Mouse (Mus musculus) embryonic facial prominence, embryonic 15.5 days (tissue): ENCODE results near the gene Oxsr1. TPM values are rescaled to one million over a fixed set of nuclear protein-coding genes. Genes with fewer than 3 reads are reported as not detected.
A peak's percentile ranks its signal among the peaks of the same experiment; 100 is the strongest.
"Not testable (repeated sequence)": the region's sequence is repeated elsewhere in the genome, so short reads cannot be mapped to it uniquely, and the experiment has no call there.

Experiments
- ATAC-seq: fragments of 200-750 bp; cut with Nextera tagmentation; 2 replicates; pipeline ENCODE4 v1.8.0; 2017; ENCODE audit warnings: low read depth, moderate TSS enrichment; ENCODE audit not compliant: insufficient number of reproducible peaks, low FRiP score, low TSS enrichment
- H3K27ac ChIP-seq: fragments of 300-500 bp; sonication (generic); replicated peaks from 2 replicates; pipeline ENCODE4 v1.5.1; 2015; ENCODE audit warnings: mild to moderate bottlenecking, inconsistent platforms
- H3K27me3 ChIP-seq: fragments of 300-500 bp; sonication (generic); 2 replicates; pipeline ENCODE4 v1.6.1; 2015; ENCODE audit warnings: inconsistent platforms
- H3K36me3 ChIP-seq: fragments of 300-500 bp; sonication (generic); 2 replicates; pipeline ENCODE4 v1.6.1; 2015; ENCODE audit warnings: mild to moderate bottlenecking, inconsistent platforms
- H3K4me1 ChIP-seq: fragments of 300-500 bp; sonication (generic); 2 replicates; pipeline ENCODE4 v1.6.1; 2015; ENCODE audit warnings: inconsistent platforms
- H3K4me2 ChIP-seq: fragments of 300-500 bp; sonication (generic); replicated peaks from 2 replicates; pipeline ENCODE4 v1.6.1; 2015; ENCODE audit warnings: mild to moderate bottlenecking, inconsistent platforms
- H3K4me3 ChIP-seq: fragments of 300-500 bp; sonication (generic); replicated peaks from 2 replicates; pipeline ENCODE4 v1.5.1; 2015; ENCODE audit warnings: mild to moderate bottlenecking, inconsistent platforms
- H3K9ac ChIP-seq: fragments of 300-500 bp; sonication (generic); 2 replicates; pipeline ENCODE4 v1.6.1; 2015; ENCODE audit warnings: inconsistent platforms
- H3K9me3 ChIP-seq: fragments of 300-500 bp; sonication (generic); replicated peaks from 2 replicates; pipeline ENCODE4 v1.6.1; 2016; ENCODE audit warnings: inconsistent platforms
- WGBS: fragments of 180-500 bp; shearing (Covaris S2); methylation state at CpG from one replicate; pipeline ENCODE4 v1.1.7; 2015; 5-methylcytosine and 5-hydroxymethylcytosine counted together
- polyA plus RNA-seq: library from polyadenylated mRNA; unstranded; fragments of >200 nt; fragmentation: Nextera tagmentation; extraction: Ambion mirVana; gene quantifications from 2 replicates; pipeline ENCODE4 v1.2.1, GENCODE M21; 2015

The Oxsr1 gene
- polyA plus RNA-seq, 1 experiment from 2014 or later: 11.8 TPM

- Histone ChIP-seq H3K4me2 (no peak overlapping the region), H3K9me3 (no peaks in the 10 kb centered on the region), H3K27ac (no peak overlapping the region), H3K4me1 (no peaks in the 10 kb centered on the region), H3K4me3 (no peak overlapping the region), H3K27me3 (no peaks in the 10 kb centered on the region), H3K9ac (no peak overlapping the region), H3K36me3 (peaks cover 46% of the 10 kb centered on the region)
- no peak for ATAC-seq
- 92% methylated on average over 3 of the region's 3 CpGs for WGBS
These were observed 78.2 kb downstream of the Oxsr1 start for GRCm38 (mm10) chr9:119243981-119244380.

DNA sequence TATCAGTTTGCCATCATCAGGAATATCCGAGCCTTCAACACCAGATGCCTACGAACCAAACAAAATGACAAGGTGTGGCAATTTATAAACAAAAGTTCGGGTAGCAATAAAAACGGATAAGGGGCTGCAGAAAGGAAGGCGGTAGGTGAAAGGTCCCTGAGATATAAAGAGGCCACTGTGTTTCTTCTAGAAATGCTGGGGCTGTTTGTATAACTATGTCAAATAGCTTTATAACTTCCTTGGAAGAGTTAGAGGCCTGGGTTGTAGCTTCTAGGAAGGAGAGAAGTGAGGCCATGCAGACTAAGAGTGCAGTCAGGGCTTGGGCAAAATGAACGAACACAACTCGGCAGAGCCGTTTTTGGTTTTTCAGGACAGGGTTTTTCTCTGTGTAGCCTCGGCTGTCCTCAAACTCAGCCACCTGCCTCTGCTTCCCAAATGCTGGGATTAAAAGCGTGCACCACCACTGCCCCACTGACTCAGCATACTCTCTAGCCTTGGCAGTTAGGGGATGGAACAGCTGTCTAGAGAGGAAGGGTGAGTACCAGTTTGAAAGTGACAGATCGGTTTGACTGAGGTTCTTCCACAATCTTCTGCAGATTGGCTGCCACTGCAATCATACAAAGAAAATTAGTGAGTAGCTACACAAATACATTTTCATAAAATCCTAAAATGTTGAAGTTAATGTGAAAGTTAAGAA lies 80.9 kb downstream of the Oxsr1 start:
- 87% methylated on average over 11 of the region's 11 CpGs for WGBS
- ATAC-seq: no peak
- no peaks in the 10 kb centered on the region for H3K9me3 ChIP-seq

GRCm38 (mm10) chr9:119240286-119240997 lies 81.8 kb downstream of the Oxsr1 start:
- H3K27me3 ChIP-seq: no peaks in the 10 kb centered on the region
- H3K9ac ChIP-seq: no peak overlapping the region
- H3K4me3 ChIP-seq: no peak overlapping the region
- peaks cover 45% of the 10 kb centered on the region for H3K36me3 ChIP-seq
- H3K4me2 ChIP-seq: no peak overlapping the region
- no peaks in the 10 kb centered on the region for H3K9me3 ChIP-seq
- no peaks in the 10 kb centered on the region for H3K4me1 ChIP-seq
- peak; percentile 67; the same call in 1 of the 2 replicates for ATAC-seq
- WGBS: 82% methylated on average over 10 of the region's 10 CpGs
- H3K27ac ChIP-seq: no peak overlapping the region

More for the DNA sequence above, 80.9 kb downstream of the Oxsr1 start:
- Histone ChIP-seq H3K4me1 (no peaks in the 10 kb centered on the region), H3K27ac (no peak overlapping the region), H3K4me3 (no peak overlapping the region), H3K27me3 (no peaks in the 10 kb centered on the region), H3K9ac (no peak overlapping the region), H3K4me2 (no peak overlapping the region), H3K36me3 (peaks cover 47% of the 10 kb centered on the region)

DNA sequence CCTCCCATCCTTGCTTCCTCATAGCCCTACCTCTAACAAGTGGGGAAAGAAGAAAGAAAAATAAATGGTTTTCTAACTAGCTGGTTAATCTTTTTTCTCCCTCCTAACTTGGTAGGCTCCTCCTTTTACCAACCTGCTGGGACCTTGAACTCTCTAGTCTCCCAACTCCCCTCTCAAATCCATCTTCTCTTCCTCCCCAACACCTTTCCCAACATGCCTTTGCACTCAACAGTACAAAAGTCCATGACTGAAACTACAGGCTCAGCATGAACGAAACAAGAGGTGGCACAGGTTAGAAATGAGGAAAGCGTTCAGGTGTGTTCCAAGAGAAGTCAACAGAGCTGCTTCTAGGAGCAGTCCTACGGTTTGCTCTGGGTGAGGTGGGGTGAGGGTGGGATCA lies 83.0 kb downstream of the Oxsr1 start:
- ATAC-seq: no peak
- Histone ChIP-seq H3K27ac (no peak overlapping the region), H3K9ac (no peak overlapping the region), H3K4me3 (no peak overlapping the region), H3K9me3 (no peaks in the 10 kb centered on the region), H3K4me2 (no peak overlapping the region), H3K27me3 (no peaks in the 10 kb centered on the region), H3K4me1 (no peaks in the 10 kb centered on the region), H3K36me3 (peaks cover 40% of the 10 kb centered on the region)
- 91% methylated on average over 3 of the region's 3 CpGs for WGBS

DNA sequence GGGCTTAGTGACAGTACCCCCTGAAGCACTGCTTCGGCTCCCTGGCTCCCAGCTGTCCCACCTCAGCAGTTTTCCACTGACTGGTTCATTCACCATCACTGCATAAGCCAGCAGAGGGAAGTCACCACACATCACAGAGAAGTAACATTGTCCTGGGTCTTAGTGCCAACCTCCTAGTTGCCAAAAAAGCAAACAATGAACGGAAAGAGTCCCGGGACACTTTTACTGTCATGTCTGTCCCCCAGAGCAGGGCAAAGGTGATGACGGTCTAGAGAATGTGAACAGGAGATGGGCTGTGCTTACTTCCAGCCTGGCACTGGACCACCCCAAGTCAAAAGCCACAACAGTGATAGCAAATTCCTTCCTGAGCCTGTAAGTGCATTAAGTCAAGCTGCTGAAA lies 83.4 kb downstream of the Oxsr1 start:
- H3K36me3 ChIP-seq: peaks cover 36% of the 10 kb centered on the region
- WGBS: 87% methylated on average over 4 of the region's 4 CpGs
- no peaks in the 10 kb centered on the region for H3K27me3 ChIP-seq
- no peaks in the 10 kb centered on the region for H3K9me3 ChIP-seq
- no peak overlapping the region for H3K4me3 ChIP-seq
- H3K27ac ChIP-seq: no peak overlapping the region
- no peaks in the 10 kb centered on the region for H3K4me1 ChIP-seq
- no peak overlapping the region for H3K9ac ChIP-seq
- no peak for ATAC-seq
- no peak overlapping the region for H3K4me2 ChIP-seq

DNA sequence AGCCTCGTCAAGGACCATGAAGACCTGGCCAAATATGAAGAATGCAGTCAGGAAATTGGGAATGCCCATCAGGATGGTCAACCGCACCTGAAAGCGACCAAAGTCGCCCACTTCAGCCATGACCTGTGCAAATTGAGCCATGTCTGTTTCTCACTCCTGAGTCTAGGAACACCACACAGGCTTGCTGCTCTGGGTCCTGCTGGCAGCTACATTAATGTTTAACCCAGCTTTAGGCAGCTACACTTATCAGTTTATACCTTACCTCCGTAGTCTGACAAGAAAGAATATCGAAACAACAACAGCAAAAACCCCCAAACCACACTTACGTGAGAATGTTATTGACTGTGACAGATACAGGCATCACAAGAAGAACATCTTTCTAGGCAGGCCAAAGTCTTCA lies 90.7 kb downstream of the Oxsr1 start:
- WGBS: 93% methylated on average over 7 of the region's 7 CpGs
- Histone ChIP-seq H3K4me2 (no peak overlapping the region), H3K27me3 (no peaks in the 10 kb centered on the region), H3K9me3 (no peaks in the 10 kb centered on the region), H3K9ac (no peak overlapping the region), H3K36me3 (no peaks in the 10 kb centered on the region), H3K4me3 (no peak overlapping the region), H3K27ac (no peak overlapping the region), H3K4me1 (no peaks in the 10 kb centered on the region)
- no peak for ATAC-seq

DNA sequence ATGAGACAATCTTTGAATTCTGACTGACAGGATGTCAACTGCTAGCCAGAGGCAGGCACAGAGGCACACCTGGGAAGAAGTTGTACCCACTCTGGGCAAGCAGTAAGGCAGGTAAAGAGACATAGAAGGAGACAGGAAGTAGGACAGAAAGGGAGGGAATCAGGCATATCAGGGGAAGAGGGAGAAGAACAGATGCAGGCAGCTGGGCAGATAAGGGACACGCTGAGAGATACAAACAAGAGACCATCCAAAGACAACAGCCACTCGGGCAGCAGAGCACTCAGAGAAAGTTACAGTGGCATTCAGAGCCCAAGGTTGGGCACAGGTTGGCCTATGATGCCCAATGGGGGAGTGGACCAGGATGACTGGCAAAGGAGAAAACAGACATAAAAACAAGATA lies 91.4 kb downstream of the Oxsr1 start:
- 88% methylated on average over 2 of the region's 2 CpGs for WGBS
- H3K27me3 ChIP-seq: no peaks in the 10 kb centered on the region
- no peaks in the 10 kb centered on the region for H3K4me1 ChIP-seq
- no peak overlapping the region for H3K4me3 ChIP-seq
- 0 out of 2 replicates have a peak, but pooled peaks cover under 1% of the 10 kb centered on the region for H3K36me3 ChIP-seq
- no peak overlapping the region for H3K27ac ChIP-seq
- no peak overlapping the region for H3K4me2 ChIP-seq
- H3K9me3 ChIP-seq: no peaks in the 10 kb centered on the region
- no peak for ATAC-seq
- no peak overlapping the region for H3K9ac ChIP-seq

DNA sequence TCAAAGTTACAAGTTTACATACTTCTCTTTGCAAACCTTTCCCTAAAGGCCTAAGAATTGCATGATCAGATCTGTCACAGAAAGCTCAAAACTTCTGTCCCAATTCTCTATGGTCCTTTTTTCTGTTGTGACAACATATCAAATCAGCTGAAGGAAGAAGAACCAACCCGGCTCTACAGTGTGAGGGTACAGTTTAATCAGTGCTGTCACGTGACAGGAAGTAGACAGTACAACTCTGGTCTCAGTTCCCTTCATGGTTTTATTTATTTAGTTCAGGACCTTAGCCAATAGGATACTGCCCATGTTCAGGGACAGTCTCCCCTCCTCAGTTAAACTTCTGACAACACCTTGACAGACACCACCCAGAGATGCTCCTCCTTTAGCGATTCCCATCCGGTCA lies 102.0 kb downstream of the Oxsr1 start:
- ATAC-seq: no peak
- Histone ChIP-seq H3K4me2 (no peak overlapping the region), H3K4me3 (no peak overlapping the region), H3K4me1 (no peaks in the 10 kb centered on the region), H3K9me3 (peaks cover 5% of the 10 kb centered on the region; the same call in 1 of the 2 replicates), H3K9ac (no peak overlapping the region), H3K36me3 (peaks cover 7% of the 10 kb centered on the region), H3K27ac (no peak overlapping the region), H3K27me3 (no peaks in the 10 kb centered on the region)
- WGBS: 82% methylated on average over 4 of the region's 4 CpGs

DNA sequence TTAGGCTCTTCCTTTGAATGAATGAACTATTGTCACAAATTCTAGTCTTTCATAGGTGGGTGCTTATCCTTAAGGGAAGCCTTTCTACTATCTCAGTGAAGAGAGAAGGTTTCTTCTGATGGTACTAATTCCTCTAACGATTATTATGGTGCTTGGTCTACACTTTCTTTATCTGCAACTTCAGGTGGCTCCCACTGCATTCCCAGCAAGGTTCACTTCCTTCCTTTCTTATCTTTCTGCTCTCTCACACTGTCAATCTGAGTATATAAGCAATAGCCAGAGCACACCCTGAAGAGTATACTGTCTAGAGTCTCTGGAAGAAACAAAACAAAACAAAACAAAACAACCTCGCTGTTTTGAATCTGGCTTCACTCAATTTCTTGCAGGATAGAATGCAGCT lies 102.6 kb downstream of the Oxsr1 start:
- Histone ChIP-seq H3K4me2 (no peak overlapping the region), H3K4me3 (no peak overlapping the region), H3K4me1 (no peaks in the 10 kb centered on the region), H3K9ac (no peak overlapping the region), H3K9me3 (peaks cover 3% of the 10 kb centered on the region; the same call in 1 of the 2 replicates), H3K27me3 (no peaks in the 10 kb centered on the region), H3K27ac (no peak overlapping the region), H3K36me3 (peaks cover 5% of the 10 kb centered on the region)
- no peak for ATAC-seq
- 75% methylated on average over 2 of the region's 2 CpGs for WGBS

DNA sequence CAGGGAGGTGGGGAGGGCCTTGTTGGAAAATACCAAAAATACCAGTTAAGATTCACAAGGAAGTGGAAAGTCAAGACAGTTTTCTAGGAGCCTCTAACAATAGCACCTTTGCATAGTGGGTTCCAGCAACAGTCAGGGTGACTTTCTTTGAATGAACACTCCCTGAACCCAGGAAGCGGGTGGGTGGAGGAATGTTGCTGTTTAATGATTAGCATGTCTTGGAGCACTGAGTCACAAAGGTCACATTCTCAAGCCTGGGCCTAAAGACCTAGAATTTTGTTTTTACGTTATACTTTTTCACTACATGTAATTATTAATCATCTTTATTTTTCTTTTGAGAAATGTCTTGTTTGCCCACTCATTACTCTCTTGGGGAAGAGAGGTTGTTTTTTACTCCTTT lies 106.9 kb downstream of the Oxsr1 start:
- not testable (repeated sequence) for H3K27me3 ChIP-seq, H3K36me3 ChIP-seq, H3K9me3 ChIP-seq, H3K27ac ChIP-seq, ATAC-seq, H3K4me1 ChIP-seq, H3K9ac ChIP-seq, H3K4me2 ChIP-seq, H3K4me3 ChIP-seq
- 87% methylated on average over 2 of the region's 2 CpGs for WGBS

GRCm38 (mm10) chr9:119214601-119215000 lies 107.6 kb downstream of the Oxsr1 start:
- ATAC-seq: no peak
- H3K4me1 ChIP-seq: no peaks in the 10 kb centered on the region
- no peak overlapping the region for H3K4me2 ChIP-seq
- no peak overlapping the region for H3K9ac ChIP-seq
- no peaks in the 10 kb centered on the region for H3K36me3 ChIP-seq
- no peaks in the 10 kb centered on the region for H3K27me3 ChIP-seq
- no peaks in the 10 kb centered on the region for H3K9me3 ChIP-seq
- H3K27ac ChIP-seq: no peak overlapping the region
- 70% methylated on average over 6 of the region's 6 CpGs for WGBS
- H3K4me3 ChIP-seq: no peak overlapping the region

DNA sequence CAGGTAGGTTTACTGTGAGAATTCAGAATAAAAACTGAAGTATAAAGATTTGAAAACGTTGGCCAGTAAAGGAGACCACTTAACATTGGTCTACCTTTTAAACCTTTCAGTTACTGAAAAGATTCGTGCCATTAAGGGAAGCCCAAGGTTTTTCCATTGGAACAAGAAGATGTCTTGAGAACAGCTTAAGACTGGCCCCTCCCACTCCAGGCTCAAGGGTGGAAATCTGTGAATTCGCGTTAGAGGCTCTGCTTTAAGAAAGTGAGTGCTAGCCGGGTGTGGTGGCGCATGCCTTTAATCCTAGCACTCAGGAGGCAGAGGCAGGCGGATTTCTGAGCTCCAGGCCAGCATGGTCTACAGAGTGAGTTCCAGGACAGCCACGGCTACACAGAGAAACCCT lies 109.2 kb downstream of the Oxsr1 start:
- Histone ChIP-seq H3K4me1 (no peaks in the 10 kb centered on the region), H3K9me3 (no peaks in the 10 kb centered on the region), H3K4me3 (no peak overlapping the region), H3K27ac (no peak overlapping the region), H3K27me3 (no peaks in the 10 kb centered on the region), H3K36me3 (no peaks in the 10 kb centered on the region), H3K4me2 (no peak overlapping the region), H3K9ac (no peak overlapping the region)
- ATAC-seq: no peak
- WGBS: 72% methylated on average over 8 of the region's 8 CpGs
